Mouse (Mus musculus): ENCODE data around the gene Ncan.

Gene Ncan

GRCm38 (mm10) chr8:70128435-70128834 lies 7.8 kb upstream of the Ncan start:
- DNase-seq, result peak; percentile 49

- DNase-seq, result no peak
Observed at GRCm38 (mm10) chr8:70124992-70125391, 4.3 kb upstream of the Ncan start.

GRCm38 (mm10) chr8:70122863-70123262 lies 2.2 kb upstream of the Ncan start:
- no peak for DNase-seq

DNA sequence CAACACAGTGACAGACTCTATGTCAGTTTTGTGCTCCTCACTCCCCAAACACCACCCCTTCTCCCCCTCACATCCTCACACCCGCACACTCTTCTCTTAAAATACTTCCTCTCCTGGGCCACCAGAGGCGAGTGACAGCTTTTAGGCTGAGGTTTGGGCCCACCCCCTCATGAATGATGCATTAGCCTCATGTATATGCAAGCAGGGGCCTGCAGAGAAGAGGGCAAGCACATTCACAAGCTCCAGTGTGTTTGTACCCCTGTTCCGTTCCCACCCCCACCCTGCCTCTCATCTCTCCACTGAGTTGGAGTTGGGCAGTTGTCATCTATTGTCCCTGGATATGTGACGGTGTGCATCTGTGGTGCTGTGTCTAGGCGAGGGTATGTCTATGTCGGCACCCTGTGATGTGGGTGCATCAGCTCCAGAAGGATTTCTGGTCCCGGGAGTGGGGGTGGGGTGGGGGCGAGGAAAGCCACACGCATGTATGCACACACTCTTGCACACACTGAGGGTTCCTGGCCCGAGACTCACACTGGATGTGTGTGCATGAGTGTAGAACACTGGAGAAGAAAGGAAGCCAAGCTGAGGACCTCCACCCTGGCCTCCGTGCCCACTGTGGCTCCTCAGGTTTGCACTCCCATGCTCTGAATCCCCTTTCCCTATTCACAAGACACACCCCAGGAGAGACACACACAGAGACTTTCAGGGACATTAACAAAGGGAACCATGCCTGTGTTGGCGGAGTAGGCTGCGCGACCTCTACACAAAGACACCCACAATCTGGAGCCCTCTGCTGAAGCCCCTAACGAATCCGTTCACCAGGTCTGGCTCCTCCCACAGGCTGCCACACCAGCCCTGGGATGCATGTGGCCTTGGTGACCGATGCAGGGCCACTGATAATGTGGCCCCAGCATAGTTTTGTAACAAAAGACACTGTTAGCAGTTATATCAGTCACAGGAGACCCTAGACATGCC lies 1.7 kb downstream of the Ncan start:
- DNase-seq, result no peak

DNA sequence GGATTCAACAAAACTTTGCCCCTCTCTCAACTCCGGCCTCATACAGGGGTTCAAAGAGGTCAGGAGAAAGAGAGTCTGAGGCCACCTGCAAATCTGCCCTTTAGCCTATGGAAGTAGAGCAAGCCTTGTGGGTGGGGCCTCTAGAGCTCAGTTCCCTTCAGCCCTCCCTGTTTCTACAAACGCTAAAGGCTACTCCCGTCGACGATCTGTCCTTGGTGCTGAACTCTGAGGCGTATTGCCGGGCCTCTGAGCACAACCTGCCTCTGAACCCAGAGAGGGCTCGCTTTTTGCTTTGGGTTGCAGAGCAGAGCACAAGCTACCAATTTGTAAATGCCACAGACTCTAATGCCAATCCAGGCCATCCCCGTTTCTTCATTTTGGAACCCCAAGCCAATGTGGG lies 3.1 kb downstream of the Ncan start:
- DNase-seq, result peak; percentile 28

DNA sequence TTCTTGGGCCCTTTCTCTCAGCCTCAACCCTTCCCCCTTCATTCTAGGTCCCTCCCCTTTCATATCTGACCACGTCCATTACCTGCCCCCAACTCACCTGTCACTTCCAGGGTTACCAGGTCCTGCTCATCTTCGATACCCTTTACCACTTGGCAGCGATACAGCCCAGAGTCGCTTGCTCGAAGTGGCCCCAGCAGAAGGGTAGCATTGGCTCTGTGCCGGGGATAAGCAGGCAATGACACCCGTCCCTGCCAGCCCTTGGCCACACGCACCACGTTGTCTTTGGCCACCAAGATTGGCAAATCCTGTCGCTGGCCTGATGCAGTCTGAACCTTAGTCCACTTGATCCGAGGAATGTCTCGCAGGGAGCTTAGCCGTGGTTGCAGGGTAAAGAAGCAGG lies 5.8 kb downstream of the Ncan start:
- no peak for DNase-seq

DNA sequence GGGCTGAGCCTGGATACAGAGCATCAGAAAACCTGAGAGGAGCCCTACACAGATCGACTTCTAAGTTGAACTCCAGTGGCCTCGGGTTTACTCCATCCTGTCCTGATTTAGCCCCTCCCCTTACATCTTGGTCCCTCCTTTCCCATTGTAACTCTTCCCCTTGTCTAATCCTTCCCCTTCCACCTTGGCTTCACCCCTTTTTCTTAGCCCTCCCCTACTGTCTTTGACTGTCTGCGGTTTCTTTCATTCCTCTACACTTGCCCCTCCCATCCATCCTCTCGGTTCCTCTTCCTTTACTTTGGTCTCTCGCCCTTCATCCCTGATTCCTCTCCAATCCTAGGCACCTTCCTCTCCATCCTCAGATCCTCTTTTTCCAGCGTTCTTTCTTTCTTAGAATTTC lies 6.2 kb downstream of the Ncan start:
- DNase-seq, result no peak

GRCm38 (mm10) chr8:70112401-70113016 lies 8.2 kb downstream of the Ncan start:
- DNase-seq, result no peak

GRCm38 (mm10) chr8:70111192-70111795 lies 9.4 kb downstream of the Ncan start:
- no peak for DNase-seq

DNA sequence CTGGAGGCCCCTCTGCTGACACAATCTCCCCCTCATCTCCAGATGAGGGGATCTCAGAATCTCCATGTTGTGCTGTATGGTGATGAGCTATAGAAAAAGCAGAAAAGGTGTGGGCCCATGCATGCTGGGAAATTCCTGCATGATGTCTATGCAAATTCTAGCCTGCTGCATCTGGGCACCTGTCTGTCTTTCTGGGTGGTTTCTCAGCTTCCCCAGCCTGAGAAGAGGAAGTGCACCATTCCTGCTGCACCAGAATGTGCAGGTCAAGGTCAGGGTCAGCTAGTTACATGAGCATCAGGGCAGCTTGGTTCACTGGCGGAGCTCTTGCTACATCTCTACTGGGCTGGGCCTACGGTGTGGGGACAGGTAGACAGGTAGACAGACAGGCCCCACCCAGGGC lies 10.2 kb downstream of the Ncan start:
- DNase-seq, result no peak

GRCm38 (mm10) chr8:70104922-70105321 lies 15.8 kb downstream of the Ncan start:
- DNase-seq, result no peak

DNA sequence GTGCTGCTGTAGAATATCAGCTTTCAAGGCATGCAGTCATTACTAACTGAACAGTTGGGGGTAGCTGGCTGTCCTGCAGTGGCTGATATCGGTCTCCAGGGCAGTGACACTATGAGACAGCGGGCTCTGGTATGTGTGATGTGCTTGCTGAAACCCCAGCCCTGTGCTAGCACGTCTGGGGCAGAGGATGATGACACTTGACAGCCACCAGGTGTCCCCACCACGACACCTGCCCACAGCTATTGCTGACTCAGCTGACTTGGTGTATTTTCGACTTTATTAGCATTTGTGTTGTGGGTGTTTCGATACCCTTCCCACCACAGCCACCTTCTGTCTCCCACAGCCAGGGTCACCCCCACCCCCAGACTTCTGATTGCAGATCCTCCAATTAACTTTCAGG lies 16.2 kb downstream of the Ncan start:
- DNase-seq, result peak; percentile 38

DNA sequence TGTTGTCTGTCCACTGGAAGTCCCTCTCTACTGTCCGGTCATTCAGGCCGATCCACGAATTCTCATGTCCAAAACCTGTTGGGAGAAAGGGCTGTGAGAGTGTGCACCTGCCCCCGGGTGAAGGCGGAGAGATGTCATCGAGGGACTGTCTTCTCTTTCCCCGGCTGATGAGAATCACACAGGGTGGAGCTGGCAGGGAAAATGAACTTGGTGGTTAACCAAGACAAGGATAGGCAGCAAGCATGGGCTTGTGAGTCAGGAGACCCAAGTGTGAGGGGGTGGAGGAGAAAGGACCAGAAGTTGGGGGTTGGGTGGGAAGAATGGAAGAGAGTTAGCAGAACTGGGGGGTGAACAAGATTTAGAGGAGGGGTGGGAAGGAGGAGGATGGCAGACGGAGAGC lies 20.4 kb downstream of the Ncan start:
- no peak for DNase-seq

GRCm38 (mm10) chr8:70099276-70099675 lies 21.4 kb downstream of the Ncan start:
- no peak for DNase-seq

DNA sequence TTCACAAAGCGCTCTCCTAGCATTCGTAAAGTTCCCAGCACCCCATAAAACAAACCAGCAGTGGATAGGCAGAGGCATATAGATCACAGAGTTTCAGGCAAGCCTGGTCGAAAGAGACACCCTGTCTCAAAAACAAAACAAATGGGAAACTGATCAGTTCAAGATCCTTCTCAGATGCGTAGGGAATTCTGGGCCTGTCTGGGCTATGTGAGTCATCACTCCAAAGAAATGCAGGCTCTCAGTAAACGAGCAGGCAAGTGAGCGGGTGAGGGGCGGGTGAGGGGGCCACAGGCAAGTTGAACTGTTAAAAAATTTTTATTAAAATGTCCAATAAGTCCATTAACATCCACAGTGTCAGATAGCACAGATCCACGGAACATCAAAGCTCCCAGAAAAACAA lies 27.9 kb downstream of the Ncan start:
- no peak for DNase-seq

DNA sequence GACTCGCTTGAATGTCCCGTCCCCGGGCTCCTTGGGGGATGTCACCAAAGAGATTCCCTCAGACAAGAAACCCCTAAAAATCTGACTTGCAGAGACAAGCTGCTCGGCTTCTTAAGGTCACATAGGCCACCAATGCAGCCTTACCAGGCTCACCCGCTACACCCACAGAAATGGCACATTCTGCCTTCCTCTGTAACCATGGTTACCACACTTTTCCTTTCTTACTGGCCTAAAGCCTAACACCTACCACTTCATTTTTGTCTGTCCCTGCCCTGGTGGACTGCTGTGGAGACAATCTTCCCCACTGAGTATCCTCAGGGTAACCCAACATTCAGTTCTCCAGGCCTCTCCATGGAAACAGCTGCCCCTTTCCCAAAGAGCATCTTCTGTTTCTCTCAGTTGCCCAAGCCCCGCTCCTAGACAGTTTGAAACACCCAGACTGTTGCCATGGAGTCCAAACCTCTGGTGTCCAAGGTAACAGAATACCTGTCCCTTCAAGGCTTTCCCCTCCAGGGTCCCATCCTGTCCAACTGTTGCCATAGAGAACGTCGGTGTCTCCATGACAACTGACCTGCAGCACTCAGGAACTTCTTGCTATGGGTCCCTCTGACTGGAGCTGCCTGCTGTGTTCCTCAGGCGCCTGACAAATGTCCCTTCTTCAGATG lies 31.2 kb downstream of the Ncan start:
- no peak for DNase-seq

GRCm38 (mm10) chr8:70087836-70088650 lies 32.6 kb downstream of the Ncan start:
- peak; percentile 34 for DNase-seq

- no peak for DNase-seq
Observed at GRCm38 (mm10) chr8:70087237-70087636, 33.4 kb downstream of the Ncan start.

- DNase-seq, result no peak
Observed at GRCm38 (mm10) chr8:70086151-70086550, 34.5 kb downstream of the Ncan start.

GRCm38 (mm10) chr8:70084191-70085065 lies 36.2 kb downstream of the Ncan start:
- DNase-seq, result no peak

- peak; percentile 59 for DNase-seq
Observed at GRCm38 (mm10) chr8:70083285-70083684, 37.4 kb downstream of the Ncan start, which contains the start of gene Hapln4. Gene Hapln4 (plus strand): TSS chr8:70083457.
